Mouse (Mus musculus) liver, embryonic 16.5 days (tissue): Measurements from ENCODE around the gene Tjp1. TPM values are rescaled to one million over a fixed set of nuclear protein-coding genes. Genes with fewer than 3 reads are reported as not detected.

ENCODE experiments used
- ATAC-seq: fragments of 200-750 bp; cut with Nextera tagmentation; 2 replicates; pipeline ENCODE4 v1.8.0; 2017; ENCODE audit warnings: low read depth, mild to moderate bottlenecking, moderate number of reproducible peaks, moderate library complexity
- H3K27ac ChIP-seq: fragments of 300-500 bp; sonication (generic); 2 replicates; pipeline ENCODE4 v1.5.1; 2014; ENCODE audit warnings: mild to moderate bottlenecking, low read length
- H3K27me3 ChIP-seq: fragments of 300-500 bp; sonication (generic); 2 replicates; pipeline ENCODE4 v1.6.1; 2014; ENCODE audit warnings: low read depth, low read length, mixed read lengths; ENCODE audit not compliant: control insufficient read depth, insufficient read depth
- H3K36me3 ChIP-seq: fragments of 300-500 bp; sonication (generic); 2 replicates; pipeline ENCODE4 v1.6.1; 2014; ENCODE audit warnings: mild to moderate bottlenecking; ENCODE audit not compliant: control insufficient read depth, insufficient read depth
- H3K4me1 ChIP-seq: fragments of 300-500 bp; sonication (generic); 2 replicates; pipeline ENCODE4 v1.6.1; 2014; ENCODE audit warnings: low read depth, low read length, mixed read lengths; ENCODE audit not compliant: control insufficient read depth
- H3K4me2 ChIP-seq: fragments of 300-500 bp; sonication (generic); 2 replicates; pipeline ENCODE4 v1.6.1; 2014; ENCODE audit warnings: low read depth, low read length, mixed read lengths
- H3K4me3 ChIP-seq: fragments of 300-500 bp; sonication (generic); 2 replicates; pipeline ENCODE4 v1.5.1; 2014; ENCODE audit warnings: low read depth, mild to moderate bottlenecking, low read length
- H3K9ac ChIP-seq: fragments of 300-500 bp; sonication (generic); 2 replicates; pipeline ENCODE4 v1.6.1; 2014; ENCODE audit warnings: low read depth, low read length
- H3K9me3 ChIP-seq: fragments of 300-500 bp; sonication (generic); replicated peaks from 2 replicates; pipeline ENCODE4 v1.6.1; 2016; ENCODE audit warnings: low read length; ENCODE audit not compliant: control insufficient read depth
- WGBS: fragments of 180-500 bp; shearing (Covaris S2); extraction: QIAGEN DNeasy Blood & Tissue Kit; methylation state at CpG from one replicate; pipeline ENCODE4 v1.1.7; 2014; ENCODE audit not compliant: insufficient replicate concordance; 5-methylcytosine and 5-hydroxymethylcytosine counted together
- polyA plus RNA-seq: library from polyadenylated mRNA; unstranded; fragments of >200 nt; fragmentation: Nextera tagmentation; extraction: Ambion mirVana; gene quantifications from 2 replicates; pipeline ENCODE4 v1.2.1, GENCODE M21; 2015

The Tjp1 gene
- polyA plus RNA-seq, 1 experiment from 2014 or later = 5.1 TPM

DNA sequence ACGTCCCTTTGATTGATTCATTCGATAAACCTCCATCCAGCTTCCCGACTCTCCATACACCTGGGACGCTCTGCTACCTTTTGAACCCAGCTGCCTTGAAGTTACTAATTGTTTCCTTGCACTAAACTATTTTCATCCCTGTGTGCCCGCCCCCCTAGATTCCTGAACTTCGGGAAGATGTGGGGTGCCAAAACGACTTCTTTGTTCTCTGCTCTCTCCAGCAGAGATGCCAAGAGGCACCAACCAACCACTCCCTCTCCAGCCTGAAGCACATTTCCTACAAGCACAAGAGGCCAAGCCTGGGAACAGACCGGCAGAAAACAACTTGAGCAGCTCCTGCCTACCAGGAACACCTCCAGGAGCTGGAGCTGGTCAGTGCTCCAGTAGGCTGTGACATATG lies 57.4 kb downstream of the Tjp1 start:
- peaks cover 2% of the 10 kb centered on the region; the same call in 1 of the 2 replicates for H3K4me1 ChIP-seq
- WGBS = 33% methylated on average over 8 of the region's 8 CpGs
- H3K4me2 ChIP-seq = no peak overlapping the region
- H3K27ac ChIP-seq = no peak overlapping the region
- H3K4me3 ChIP-seq = no peak overlapping the region
- no peaks in the 10 kb centered on the region for H3K36me3 ChIP-seq
- no peak overlapping the region for H3K9ac ChIP-seq
- ATAC-seq = no peak
- no peaks in the 10 kb centered on the region for H3K27me3 ChIP-seq
- H3K9me3 ChIP-seq = no peaks in the 10 kb centered on the region

DNA sequence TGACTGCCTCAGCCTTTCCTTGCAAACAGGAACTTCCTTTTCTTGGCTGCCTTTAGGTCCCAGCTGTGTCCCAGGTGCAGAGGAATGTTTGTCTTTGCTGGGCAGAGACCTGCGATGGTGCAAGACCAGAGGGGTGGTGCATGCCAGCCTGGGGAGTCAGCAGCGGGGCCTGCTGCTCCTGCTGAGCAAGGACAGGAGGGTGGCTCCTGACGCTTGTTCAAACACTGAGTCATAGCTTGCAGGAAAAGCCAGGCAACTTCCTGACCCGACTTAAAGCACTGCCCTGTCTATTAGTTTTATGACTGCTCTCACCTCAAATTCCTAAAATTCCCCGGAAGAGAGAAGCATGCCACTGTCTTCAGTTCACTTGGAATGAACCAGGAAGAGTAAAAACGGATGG lies 57.9 kb downstream of the Tjp1 start:
- peak; percentile 88 for ATAC-seq

DNA sequence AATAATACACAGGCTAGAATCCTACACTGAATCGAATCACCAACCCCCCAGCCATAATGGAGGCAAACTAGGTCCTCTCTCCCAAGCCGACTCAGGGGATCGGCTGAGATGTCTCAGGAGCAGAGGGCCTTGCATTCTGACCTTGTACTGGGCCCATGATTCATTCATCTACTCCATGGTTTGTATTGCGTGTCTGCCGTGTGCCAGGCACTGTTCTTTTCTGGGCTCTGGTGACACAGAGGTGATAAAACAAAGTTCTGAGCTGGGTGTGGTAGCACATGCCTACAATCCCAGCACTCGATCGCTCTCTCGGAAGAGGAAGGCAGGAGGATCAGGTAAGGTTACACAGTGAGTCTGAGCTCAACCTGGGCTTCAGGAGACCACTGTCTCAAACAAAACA lies 59.4 kb downstream of the Tjp1 start:
- 70% methylated on average over 8 of the region's 8 CpGs for WGBS
- H3K4me2 ChIP-seq = no peak overlapping the region
- H3K27ac ChIP-seq = no peak overlapping the region

More for the DNA sequence above, 57.9 kb downstream of the Tjp1 start:
- Histone ChIP-seq H3K27me3 (no peaks in the 10 kb centered on the region), H3K4me1 (peaks cover 2% of the 10 kb centered on the region; the same call in 1 of the 2 replicates), H3K9ac (no peak overlapping the region), H3K4me3 (no peak overlapping the region), H3K4me2 (no peak overlapping the region), H3K36me3 (no peaks in the 10 kb centered on the region), H3K9me3 (no peaks in the 10 kb centered on the region), H3K27ac (no peak overlapping the region)
- 2% methylated on average over 6 of the region's 6 CpGs for WGBS

DNA sequence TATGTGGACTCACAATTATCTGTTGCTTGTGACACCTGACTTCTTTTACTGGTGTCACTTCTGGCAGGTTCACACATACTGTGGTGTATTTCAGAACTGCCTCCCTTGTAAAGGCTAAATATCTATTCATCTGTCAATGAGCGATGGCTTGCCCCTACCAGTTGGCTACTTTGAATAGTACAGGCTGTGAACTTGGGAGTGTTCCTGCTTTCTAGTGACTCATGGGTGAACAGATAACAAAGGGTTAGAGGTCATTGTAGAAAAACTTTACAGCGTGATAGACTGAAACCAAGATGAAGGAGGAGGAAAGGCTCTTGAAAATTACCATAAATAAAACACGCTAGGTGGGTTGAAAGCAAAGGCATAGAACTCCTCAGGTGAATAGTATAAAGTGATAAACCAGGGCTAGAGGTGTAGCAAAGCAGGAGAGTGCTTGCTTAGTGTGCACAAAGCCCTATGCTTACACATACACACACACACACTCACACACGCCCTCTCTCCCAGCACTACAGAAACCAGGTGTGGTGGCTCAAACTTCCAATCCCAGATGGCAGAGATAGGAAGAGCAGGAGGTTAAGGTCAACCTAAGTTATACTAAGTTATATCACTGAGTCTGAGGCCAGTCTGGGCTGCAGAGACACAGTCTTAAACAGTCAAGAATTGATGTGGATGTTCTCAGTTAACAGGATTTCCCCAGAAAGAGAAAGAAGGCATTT lies 60.1 kb downstream of the Tjp1 start:
- 0 out of 2 replicates have a peak overlapping the region, but pooled peaks have one; percentile 20 for H3K27ac ChIP-seq
- WGBS = 51% methylated on average over 4 of the region's 4 CpGs

More for the DNA sequence above, 59.4 kb downstream of the Tjp1 start:
- no peak for ATAC-seq
- Histone ChIP-seq H3K9me3 (no peaks in the 10 kb centered on the region), H3K36me3 (no peaks in the 10 kb centered on the region), H3K4me3 (no peak overlapping the region), H3K4me1 (peaks cover 2% of the 10 kb centered on the region; the same call in 1 of the 2 replicates), H3K9ac (no peak overlapping the region), H3K27me3 (no peaks in the 10 kb centered on the region)

DNA sequence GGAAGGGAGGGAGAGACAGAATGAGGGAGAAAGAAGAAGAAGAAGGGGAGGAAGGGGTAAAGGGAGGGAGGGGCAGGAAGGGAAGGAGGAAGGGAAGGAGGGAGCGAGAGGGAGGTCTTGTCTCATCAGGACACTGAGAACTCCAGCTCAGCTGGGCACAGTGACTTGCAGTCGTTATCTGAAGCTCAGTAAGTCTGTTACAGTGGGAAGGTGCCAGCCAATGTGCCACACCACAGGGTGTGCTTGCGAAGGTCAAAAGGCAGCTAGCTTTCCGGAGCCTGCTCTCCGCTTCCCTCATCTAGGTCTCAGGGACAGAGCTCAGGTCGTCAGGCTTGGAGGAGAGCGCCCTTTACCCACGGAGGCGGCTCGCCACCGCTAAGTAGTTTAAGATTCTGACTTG lies 61.4 kb downstream of the Tjp1 start:
- H3K4me1 ChIP-seq = peaks cover 2% of the 10 kb centered on the region; the same call in 1 of the 2 replicates
- H3K27ac ChIP-seq = no peak overlapping the region
- H3K27me3 ChIP-seq = no peaks in the 10 kb centered on the region
- no peaks in the 10 kb centered on the region for H3K9me3 ChIP-seq
- no peak for ATAC-seq
- no peak overlapping the region for H3K9ac ChIP-seq
- H3K4me2 ChIP-seq = no peak overlapping the region
- H3K36me3 ChIP-seq = no peaks in the 10 kb centered on the region
- H3K4me3 ChIP-seq = no peak overlapping the region
- WGBS = 30% methylated on average over 10 of the region's 11 CpGs

More for the DNA sequence above, 60.1 kb downstream of the Tjp1 start:
- H3K9me3 ChIP-seq = no peaks in the 10 kb centered on the region
- H3K4me2 ChIP-seq = no peak overlapping the region
- H3K4me3 ChIP-seq = no peak overlapping the region
- no peaks in the 10 kb centered on the region for H3K27me3 ChIP-seq
- no peaks in the 10 kb centered on the region for H3K36me3 ChIP-seq
- no peak overlapping the region for H3K9ac ChIP-seq
- ATAC-seq = no peak
- peaks cover 2% of the 10 kb centered on the region; the same call in 1 of the 2 replicates for H3K4me1 ChIP-seq

DNA sequence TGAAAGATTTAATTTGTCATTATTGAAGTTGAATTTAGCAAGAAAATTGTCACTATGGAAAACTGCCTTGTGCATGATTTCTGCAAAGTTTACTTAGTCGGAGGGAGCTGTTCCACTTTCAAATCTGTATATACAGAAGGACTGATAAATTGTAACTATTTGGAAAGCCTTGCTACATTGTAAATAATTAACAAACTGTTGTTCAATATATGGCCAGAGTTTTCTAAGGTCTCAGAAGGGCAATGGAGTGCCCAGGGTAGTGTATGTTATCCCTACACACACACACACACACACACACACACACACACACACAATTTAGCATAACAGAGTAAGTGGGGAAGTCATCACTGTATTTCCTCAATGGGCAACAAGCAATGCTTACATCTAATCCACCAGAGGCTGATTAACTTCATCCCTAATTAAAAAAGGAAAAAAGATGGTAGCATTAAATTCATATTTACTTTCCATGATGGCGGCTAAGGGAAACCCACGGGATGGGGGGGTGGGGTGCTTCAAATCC lies 63.0 kb downstream of the Tjp1 start:
- Histone ChIP-seq H3K36me3 (no peaks in the 10 kb centered on the region), H3K4me1 (peaks cover 2% of the 10 kb centered on the region; the same call in 1 of the 2 replicates), H3K27ac (no peak overlapping the region), H3K4me2 (no peak overlapping the region), H3K9ac (no peak overlapping the region), H3K4me3 (no peak overlapping the region), H3K27me3 (no peaks in the 10 kb centered on the region), H3K9me3 (no peaks in the 10 kb centered on the region)
- ATAC-seq = peak; percentile 79
- WGBS = 56% methylated on average over 3 of the region's 3 CpGs

DNA sequence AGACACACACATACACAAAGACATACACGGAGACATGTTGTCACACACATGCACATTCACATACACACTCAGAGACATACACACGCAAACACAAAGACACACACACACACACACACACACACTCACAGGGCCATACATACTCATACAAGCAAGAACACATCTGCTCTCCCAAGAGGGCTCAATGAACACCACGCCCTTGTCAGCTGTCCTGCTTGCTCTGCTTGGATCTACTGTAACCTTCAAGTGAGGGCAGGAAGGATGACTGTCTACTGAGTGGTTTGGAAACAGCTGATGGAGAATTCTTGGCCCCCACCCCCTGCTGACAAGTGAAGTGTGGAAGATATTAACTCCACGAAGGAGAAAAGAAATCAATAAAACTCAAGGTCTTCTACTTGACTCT lies 64.1 kb downstream of the Tjp1 start:
- Histone ChIP-seq H3K9ac (no peak overlapping the region), H3K36me3 (no peaks in the 10 kb centered on the region), H3K4me1 (peaks cover 2% of the 10 kb centered on the region; the same call in 1 of the 2 replicates), H3K9me3 (no peaks in the 10 kb centered on the region), H3K4me2 (no peak overlapping the region), H3K27ac (no peak overlapping the region), H3K27me3 (no peaks in the 10 kb centered on the region), H3K4me3 (no peak overlapping the region)
- ATAC-seq = no peak
- 50% methylated on average over 4 of the region's 4 CpGs for WGBS

DNA sequence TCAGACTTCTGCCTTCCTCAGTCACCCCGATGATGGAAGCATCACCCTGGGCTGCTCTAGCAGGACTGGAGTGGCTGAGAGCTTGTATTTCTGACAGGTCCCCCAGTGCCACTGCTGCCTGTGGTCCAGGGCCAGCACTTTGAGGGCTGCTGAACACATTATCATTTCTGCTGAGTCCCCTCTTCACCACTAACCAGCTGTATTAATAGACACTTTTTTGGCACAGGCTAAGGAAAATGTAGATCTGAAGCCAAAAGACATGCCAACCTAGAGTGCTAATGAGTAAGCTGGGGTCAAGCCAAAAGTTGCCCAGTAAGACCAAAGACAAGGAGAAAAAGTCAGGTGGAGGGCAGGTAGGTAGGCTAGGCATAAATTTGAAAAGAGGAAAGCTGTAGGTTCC lies 66.2 kb downstream of the Tjp1 start:
- Histone ChIP-seq H3K27me3 (no peaks in the 10 kb centered on the region), H3K9me3 (no peaks in the 10 kb centered on the region), H3K4me1 (no peaks in the 10 kb centered on the region), H3K4me3 (no peak overlapping the region), H3K9ac (no peak overlapping the region), H3K27ac (no peak overlapping the region), H3K4me2 (no peak overlapping the region), H3K36me3 (no peaks in the 10 kb centered on the region)
- WGBS = 50% methylated on average over 1 of the region's 1 CpGs
- no peak for ATAC-seq

DNA sequence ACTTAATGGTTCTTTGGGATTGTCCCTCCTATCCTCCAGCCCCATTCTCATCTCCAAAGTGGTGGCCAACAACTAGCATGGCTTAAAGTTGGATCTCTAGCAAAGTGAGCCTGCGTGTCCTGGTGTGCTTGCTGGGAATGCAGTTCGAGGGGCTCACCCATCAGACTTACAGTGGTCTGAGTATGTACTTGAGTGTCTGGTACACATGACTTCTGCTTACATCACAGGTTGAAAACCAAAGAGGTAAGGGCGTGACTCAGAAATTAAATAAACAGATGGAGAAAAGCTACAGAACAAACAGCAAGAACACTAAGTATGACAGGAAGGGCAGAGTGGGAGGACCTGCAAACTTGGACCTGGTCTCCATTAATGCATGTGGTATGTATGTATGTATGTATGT lies 67.4 kb downstream of the Tjp1 start:
- Histone ChIP-seq H3K27me3 (no peaks in the 10 kb centered on the region), H3K9ac (no peak overlapping the region), H3K4me1 (no peaks in the 10 kb centered on the region), H3K9me3 (no peaks in the 10 kb centered on the region), H3K27ac (no peak overlapping the region), H3K36me3 (no peaks in the 10 kb centered on the region), H3K4me2 (no peak overlapping the region), H3K4me3 (no peak overlapping the region)
- 51% methylated on average over 3 of the region's 3 CpGs for WGBS
- no peak for ATAC-seq
